Mouse (Mus musculus) cerebellum, adult 11-12 months (tissue): Measurements from ENCODE around the gene Cotl1.

Experiments used
- DNase-seq: peaks from one replicate; pipeline ENCODE4 v3.0.0; 2022

The Cotl1 gene

DNA sequence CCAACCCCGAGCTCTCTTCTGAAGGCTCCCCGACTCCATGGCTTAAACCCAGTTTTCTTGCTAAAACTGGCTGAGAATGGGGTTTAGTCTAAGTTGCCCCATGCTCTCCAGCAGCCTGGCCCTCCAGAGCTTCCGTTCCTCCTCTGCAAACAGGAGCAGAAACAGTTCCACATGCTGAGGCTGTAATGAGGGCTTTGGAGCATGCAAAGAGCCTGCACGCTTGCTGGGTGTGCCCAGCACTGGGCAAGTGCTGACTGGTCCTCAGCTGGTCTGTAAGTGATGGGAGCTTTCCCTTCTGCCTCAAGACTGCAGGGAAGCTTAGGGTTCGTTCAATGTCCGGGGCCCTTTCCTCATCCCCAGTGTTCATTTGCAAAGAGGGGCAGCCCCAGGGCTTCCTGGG is 24.1 kb downstream of the Cotl1 start:
- no peak for DNase-seq

DNA sequence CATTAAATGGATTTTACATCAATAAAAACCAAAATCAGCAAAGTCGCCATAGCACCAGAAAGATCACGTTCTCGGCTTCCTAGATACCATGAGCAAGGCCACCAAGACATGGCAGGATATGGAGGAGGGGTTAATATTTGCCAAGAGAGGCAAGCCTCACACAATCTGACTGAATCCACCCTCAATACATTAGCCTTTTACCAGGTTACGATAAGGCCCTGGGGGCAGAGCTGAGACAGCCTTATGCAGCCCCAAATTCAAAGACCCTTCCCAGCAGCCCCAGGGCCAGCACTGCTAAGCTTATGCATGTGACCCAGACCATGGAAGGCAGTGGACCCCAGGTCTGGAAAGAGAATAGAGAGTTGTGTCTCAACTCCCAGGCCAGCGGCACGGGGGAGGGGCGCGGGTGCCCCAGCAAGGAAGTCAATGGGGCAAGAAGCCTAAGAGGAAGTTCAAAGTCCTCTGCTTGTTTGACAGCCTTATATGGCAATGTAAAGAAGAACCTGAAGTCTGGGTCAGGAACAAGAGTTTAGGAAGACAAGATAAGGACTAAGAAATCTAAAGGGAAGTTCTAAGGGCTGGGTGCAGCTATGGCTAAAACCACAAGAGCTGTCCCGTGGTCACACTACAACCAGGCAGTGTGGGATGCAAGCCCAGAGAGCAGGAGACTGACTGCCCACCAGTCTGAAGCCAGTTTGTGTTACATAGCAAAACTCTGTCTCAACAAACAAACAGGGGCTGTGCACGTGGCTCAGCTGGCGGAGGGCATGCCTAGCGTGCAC is 27.5 kb downstream of the Cotl1 start:
- DNase-seq: no peak

DNA sequence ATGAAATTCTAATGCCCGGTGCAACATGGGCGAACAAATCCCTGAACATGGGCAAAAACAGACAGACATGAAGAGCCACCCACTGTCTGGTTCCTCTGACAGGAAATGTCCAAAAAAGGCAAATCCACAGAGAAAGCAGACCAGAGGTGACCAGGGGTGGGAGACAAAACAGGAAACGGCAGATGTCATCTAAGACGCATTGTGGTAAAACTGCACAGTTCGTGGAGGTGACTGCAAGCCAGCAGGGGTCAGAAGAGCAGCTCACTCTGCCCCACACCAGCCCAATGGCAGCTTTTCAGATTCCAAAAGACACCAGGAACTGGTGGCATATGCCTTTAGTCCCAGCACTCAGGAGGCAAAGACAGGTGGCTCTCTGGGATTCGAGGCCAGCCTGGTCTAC is 28.4 kb downstream of the Cotl1 start:
- no peak for DNase-seq

DNA sequence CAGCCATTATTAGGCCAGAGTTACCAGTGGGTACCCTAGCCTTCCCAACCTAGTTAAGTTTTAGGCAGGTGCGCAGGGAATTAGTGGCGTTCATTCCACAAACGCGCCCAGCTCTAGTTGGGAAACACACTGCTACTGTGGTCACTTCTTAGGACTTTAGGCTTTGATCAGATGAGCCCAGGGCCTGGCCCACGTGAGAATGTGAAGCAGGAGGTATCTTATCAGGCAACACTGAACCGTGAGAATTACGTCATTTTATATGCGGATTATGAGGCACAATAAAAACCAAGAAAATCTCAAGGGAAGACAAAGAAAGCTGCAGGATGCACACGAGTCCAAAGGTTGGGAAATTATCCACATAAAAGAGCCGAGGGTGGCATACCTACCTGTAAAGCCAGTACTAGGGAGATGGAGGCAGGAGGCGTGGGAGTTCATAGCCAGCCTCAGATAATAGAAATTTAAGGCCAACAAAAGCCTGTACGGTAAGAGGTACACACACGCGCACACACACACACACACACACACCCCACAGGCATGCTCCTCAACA is 29.3 kb downstream of the Cotl1 start:
- no peak for DNase-seq

DNA sequence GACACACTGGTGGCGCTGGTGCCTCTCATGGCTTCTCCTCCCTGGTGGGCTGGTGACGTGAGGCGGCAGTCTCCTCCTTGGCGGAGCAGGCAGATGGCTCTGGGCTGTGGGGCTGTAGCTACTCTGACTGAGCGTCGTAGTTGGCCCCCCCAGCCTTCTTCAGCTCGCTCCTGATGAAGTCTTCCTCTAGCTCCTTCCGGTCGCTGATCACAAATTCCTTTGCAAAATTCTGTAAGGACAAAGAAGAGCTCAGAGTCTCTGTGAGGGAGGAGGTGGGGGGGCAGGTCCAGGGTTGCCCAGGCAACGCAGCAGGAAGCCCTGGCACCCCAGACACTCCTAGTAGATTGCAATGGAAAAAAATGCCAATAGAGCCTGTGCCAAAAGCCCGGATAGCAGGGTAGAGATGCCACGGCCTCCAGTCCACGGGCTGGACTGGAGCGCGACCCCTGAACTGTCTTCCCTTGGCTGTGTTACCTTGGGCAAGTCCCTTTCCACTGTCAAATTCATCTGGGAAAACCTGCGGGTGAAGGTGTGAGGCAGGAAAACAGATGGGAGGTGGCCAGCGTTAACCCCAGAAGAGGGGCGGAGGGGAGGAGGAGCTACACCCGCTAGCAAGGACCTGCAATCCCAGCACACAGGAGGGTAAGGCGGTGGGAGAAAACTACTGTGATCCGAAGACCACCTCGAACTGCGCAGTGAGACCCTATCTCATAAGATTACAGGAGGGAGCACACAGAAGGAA is 30.0 kb downstream of the Cotl1 start:
- DNase-seq: no peak

GRCm38 (mm10) chr8:119809620-119810019 is 30.7 kb downstream of the Cotl1 start:
- DNase-seq: no peak

DNA sequence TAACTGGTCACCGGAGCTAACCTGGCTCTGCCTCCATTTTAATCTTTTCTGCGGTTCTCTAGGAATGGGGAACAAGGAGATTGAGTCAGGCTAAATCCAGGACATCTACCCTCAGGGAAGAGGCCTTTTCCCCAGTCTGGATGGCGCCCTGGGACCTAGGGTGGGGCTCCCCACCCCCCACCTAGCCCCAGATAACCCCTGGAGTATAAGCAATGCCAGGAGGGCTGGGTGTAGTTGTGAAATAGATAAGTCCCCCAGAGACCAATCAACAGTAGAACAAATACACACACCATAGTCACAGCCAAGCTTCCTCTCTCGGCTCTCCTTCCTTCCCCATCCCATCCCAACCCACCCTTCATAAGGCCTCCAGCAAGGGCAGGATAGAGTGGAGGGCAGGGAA is 32.7 kb downstream of the Cotl1 start:
- DNase-seq: no peak

DNA sequence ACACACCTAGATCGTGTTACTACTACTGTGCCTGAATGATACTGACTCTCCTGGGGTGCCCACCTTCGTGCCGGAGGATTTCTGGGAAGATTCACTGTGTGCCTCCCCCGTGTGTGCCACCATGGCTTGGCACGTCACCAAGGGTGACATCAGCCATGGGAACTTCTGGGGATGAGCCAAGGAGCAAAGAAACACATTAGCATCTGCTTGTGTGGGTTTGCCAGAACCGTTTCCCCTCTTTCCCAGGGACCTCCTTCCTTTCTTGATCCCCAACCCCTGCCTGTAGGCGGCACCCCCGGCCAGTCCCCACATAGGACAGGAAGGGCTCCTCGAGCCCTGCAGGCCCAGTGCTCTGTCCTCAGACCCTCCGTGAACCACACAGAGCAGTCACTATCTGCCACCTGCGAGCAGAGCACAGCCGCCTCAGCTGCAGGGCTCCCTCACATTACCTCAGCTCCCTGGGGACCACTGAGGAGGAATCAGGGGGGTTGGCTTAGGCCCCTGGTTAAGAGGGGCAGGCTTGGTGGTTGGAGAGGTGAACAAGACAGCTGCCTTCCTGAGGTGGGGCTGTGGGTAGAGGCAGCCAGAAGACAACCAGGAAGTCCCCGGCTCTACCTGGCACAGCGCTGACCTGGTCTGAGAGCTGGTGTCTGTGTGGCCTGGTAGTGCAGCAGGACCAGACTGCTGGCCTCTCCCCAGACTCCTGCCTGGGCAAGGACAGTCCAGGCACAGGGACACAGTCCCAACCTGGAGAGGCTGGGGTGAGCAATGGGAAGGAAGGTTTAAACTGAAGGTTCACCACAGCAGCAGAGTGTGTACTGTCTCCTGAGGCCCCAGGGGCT is 33.7 kb downstream of the Cotl1 start:
- DNase-seq: peak; percentile 79

GRCm38 (mm10) chr8:119805275-119805674 is 35.1 kb downstream of the Cotl1 start:
- no peak for DNase-seq

GRCm38 (mm10) chr8:119802592-119802991 is 37.8 kb downstream of the Cotl1 start:
- DNase-seq: no peak

DNA sequence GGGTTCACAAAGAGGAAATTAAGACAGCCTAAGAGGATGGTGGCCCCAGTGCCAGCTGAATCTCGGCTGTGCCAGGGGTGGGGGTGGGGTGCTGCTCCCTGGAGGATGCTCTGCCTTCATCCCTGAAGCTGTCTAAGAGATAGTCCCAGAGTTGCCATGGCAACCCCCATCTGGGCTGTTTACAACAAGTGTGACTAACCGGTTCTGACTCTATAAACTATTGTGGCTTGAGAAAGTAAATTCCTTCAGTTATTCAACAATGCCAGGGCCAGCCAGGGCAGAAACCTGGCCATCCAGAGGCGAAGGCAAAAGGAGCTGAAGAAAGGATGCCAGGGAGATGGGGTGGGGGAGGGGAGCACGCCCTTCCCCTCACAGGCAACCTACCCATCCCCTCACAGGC is 39.2 kb downstream of the Cotl1 start:
- no peak for DNase-seq

- DNase-seq: no peak
Observed at GRCm38 (mm10) chr8:119798965-119799264, 41.4 kb downstream of the Cotl1 start.

- DNase-seq: no peak
Observed at GRCm38 (mm10) chr8:119798170-119798964, 42.0 kb downstream of the Cotl1 start.

GRCm38 (mm10) chr8:119795651-119796050 is 44.7 kb downstream of the Cotl1 start:
- DNase-seq: no peak

- no peak for DNase-seq
Observed at GRCm38 (mm10) chr8:119794689-119795088, 45.7 kb downstream of the Cotl1 start.

DNA sequence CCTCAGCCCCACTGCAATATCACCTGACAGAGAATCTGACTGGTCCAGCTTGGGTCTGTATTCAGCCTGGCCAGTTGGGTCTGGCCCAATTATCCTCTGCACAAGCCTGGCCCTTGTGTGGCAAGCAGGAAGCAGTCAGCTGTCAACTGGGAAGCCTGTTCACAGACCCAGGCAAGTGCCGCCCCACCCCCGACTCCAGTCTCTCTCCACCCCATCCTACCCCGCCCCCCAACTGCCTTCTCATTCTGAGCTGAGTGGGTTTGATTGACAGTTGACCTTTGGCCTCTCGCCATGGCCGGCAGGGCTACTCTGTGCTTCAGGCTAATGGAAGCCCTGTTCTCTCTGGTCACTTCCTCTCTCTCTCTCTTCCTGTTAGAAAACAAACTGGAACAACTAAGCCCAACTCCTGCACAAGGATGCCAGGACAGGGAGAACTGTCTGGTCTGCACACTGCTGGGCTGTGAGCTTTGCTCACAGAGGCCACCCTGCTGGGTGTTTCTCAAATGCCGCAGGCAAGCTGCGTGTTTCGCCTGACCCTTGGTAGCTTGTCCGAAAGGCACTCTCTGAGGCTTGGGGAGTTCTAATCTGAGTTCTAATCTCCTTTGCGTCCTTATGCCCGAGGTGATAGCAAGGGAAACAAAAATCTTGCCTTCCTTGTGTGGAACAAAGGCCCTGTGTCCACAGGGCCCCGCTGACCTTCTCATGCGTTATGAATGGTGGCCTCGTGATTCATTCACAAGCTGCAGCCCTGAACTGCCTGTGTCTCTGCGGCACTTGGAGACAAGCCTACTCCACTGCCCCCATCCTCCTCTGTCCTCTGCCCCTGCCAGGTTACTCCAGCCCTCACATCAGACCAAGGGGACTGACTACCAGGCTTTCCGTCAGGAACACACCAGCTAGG is 48.3 kb downstream of the Cotl1 start:
- peak; percentile 23 for DNase-seq

DNA sequence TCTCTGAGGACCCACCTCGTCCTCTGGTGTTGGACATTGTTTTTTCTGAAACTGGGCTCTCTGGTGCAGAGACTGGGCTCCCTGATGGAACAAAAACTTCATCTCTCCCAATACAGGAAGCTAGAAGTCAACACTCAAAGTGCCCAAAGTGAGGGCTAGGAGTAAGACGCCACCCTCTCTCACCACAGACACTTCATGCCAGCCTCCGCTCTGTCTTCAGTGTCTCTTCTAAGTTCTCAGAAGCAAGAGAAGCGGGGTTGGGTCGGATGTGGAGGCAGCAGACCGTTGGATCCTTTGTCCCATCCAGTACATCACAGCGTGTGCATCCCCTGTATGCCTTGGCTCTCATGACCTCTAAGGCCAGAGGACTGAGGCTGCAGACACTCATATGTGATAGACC is 50.8 kb downstream of the Cotl1 start:
- no peak for DNase-seq

DNA sequence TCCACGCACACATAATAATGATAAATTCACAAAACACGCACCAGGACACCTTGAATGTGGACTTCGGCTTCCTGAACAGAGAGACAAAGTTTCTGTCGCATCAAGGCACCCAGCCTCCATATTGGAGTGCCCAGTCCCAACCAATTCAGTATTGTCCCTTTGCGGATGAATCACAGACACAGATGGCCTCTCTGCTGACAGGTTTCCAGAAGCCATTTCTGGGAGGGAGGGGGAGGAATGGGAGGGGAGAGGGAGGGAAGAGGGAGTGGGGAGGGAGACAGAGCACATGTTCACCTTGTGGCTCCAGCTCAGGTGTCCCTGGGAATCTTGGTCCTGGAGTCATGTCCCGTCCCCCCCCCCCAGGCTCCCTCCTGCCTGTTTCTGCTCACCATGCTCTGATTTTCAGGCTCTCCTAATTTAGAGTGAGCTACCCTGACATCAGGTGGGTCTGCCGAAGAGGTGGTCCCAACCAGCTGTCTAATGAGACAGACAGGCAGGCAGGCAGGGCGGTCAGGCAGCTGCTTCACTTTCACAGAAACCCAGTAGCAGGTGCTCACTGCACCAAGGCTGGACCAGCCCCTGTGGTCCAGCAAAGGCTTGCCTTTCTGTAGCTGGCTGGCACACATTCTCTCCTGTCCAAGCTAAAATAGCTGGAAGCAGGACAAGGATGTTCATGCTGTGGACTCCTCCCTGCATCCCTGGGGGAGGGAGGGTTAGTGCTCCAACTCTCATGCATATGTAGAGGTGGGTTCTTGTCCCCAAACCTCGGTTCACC is 51.5 kb downstream of the Cotl1 start:
- DNase-seq: peak; percentile 58

- DNase-seq: no peak
Observed at GRCm38 (mm10) chr8:119787341-119787740, 53.0 kb downstream of the Cotl1 start.

- DNase-seq: no peak
Observed at GRCm38 (mm10) chr8:119786871-119787270, 53.5 kb downstream of the Cotl1 start.
